Mouse (Mus musculus) left cerebral cortex, postnatal 36 days (tissue): ENCODE measurements around the gene Clec2l. TPM values are rescaled to one million over a fixed set of nuclear protein-coding genes. Genes with fewer than 3 reads are reported as not detected.
A peak's percentile ranks its signal among the peaks of the same experiment; 100 is the strongest.

Experiments used
- DNase-seq, 2 experiments: peaks; one replicate each; pipeline ENCODE4 v3.0.0; 2021 to 2022; ENCODE audit warnings: low spot score in 2 of 2, mixed read lengths in 1 of 2
- intact Hi-C: fragments of 180-260 bp; cut with DNase I; formaldehyde crosslinking; loops from one replicate; pipeline ENCODE4 v1.15.1; 2025
- total RNA-seq, 2 experiments: library from RNA; stranded (reverse); gene quantifications; 2 replicates each; pipeline ENCODE4 v1.2.3; 2021

Gene Clec2l
- total RNA-seq = 10 to 100 TPM; 74.5 to 92.6 TPM

GRCm38 (mm10) chr6:38662714-38663615, at the start of gene Clec2l:
Clec2l (plus strand) TSS chr6:38663069.
- intact Hi-C loops = loop anchor here (5.0 kb wide), 1 partner anchor 34 kb away; no protein-coding TSS in a partner anchor
- peak; percentile 51 to 73 for DNase-seq

- DNase-seq = no peak
- intact Hi-C loops = no loop called here
These were observed 40.5 kb upstream of the Clec2l start for GRCm38 (mm10) chr6:38622406-38622805.

DNA sequence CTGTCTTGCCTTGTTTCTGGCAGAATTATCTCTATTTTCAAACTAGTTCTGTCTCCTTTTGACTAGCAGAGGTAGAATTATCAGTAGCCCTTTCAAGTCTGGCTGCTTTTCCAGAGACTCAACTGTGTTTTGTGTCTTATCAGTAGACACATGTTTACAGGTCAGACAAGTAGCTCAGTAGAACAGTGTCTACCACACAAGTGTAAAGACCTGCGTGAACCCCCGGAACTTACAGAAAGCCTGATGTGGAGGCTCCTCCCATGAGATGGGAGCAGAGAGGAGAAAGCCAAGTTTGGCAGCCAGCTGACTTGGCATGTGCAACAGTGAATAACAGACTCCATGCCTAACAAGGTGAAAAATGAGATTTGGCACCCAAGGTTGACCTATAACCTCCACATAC, 39.4 kb upstream of the Clec2l start:
- intact Hi-C loops = no loop called here
- no peak for DNase-seq

DNA sequence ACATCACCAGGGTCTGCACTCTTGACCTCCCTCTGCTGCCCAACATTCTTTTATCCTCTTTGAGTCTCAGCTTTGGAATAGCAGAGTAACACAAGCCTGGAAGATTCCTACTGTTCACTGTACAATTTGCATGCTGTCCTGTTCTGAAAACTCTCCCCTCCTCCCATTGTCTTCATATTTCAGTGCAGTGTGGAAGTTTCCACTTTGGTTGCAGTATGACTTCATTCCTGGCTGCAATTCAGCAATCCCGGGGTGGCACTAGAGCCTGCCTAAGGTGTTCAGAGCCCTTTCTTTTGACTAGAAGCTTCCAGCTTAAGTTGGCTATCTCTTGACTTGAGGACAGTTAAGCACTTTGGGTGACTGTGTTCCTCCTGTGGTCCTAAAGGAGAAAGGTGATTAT, 38.4 kb upstream of the Clec2l start:
- peak in 1 of 2 experiments; percentile 17 for DNase-seq
- intact Hi-C loops = no loop called here

DNA sequence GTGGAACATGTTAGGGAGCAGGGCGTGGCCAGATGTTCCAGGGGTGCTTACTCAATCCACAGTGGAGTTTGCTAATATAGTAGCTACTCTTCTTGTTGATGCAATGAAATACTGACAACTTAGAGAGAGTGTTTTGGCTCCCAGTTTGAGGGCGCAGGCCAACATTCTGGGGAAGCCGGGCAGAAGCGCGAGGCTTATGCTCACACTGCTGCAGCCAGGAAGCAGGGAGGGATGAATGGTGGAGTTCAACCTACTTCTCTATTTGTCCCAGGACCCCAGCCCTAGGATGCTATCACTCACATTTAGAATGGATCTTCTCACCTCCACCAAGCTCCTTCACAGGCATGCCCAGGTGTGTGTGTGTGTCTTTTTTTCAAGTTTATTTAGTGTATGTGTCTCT, 36.8 kb upstream of the Clec2l start:
- peak in 1 of 2 experiments; percentile 3 for DNase-seq
- intact Hi-C loops = no loop called here

GRCm38 (mm10) chr6:38627081-38627480, 35.8 kb upstream of the Clec2l start:
- intact Hi-C loops = no loop called here
- DNase-seq = no peak

GRCm38 (mm10) chr6:38627486-38627885, 35.4 kb upstream of the Clec2l start:
- intact Hi-C loops = no loop called here
- no peak for DNase-seq

- intact Hi-C loops = no loop called here
- DNase-seq = no peak
These were observed 33.3 kb upstream of the Clec2l start for GRCm38 (mm10) chr6:38629556-38629955.

DNA sequence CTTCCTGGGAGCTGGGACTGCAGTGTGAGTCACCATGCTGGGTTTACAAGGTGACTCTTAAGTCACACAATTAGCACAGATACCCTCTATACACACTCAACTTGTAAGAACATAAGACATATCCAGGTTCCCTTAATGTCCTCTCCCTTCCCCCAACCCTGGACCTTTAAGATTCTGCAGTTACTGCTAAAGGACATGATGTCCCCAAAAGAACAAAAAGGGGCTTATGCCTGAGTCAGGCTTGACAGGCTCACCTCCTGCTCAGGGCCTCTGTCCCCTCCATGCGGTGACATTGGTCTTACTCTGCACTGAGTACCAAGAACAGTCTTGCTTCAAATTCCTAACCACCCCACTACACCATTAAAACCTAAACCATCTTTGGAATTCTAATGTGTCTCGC, 30.0 kb upstream of the Clec2l start:
- intact Hi-C loops = no loop called here
- DNase-seq = no peak

DNA sequence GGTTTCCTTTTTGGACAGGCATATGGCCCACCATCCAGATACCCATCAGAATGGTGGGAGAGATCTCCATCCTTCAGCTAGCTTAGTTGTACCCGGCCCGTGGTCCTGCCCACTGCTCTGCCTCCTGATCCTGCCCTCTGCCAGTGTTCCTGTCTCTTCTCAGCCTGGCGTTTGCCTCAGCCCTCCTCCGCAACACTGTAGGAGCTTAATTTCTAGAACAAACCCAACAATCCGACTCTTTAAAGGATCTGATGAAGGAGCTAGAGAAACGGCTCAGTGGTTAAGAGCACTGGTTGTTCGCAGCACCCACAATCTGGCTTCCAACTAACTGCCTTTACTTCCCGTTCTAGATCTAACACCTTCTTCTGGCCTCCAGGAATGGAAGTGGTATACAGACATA, 28.4 kb upstream of the Clec2l start:
- intact Hi-C loops = no loop called here
- no peak for DNase-seq

DNA sequence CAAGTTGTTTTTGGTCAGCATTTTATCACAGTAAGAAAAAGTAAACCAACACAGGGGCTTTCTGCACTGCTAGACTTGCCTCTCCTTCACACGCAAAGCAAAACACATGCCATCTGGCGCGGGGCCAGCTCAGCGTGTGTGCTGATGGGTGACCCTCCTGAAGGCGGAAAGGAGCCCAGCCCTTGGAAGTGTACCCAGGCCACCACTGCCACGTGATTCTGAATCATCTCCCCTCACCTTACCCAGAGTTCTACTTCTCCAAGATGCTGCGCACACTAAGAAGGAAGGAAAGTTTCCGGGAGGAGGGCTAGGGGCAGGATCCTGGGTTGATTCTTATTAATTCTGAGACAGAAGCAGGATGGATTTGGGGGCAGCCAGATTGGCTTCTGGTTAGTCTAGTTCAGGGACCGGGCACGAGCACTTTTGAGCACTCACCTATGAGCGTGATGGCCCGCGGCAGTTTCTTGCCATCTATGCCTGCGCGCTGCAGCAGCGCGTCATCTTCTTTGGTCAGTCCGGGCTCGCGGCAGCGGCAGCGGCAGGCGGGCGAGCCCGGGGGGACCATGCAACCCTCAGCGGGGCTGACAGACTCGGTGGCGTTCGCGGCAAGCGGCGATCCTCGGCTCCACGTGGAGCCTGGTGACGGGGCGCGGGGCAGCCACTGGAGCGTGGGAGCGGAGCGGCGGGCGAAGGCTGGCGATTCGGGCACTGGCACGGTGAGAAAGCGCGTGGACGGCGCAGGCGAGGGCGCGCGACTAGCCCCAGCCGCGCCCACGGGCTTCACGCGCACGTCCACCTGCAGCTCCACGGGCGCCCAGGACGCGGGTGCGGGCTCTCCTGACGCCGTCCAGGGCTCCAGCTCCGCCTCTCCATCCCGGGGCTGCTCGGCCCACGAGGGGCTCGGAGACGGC, 26.7 kb upstream of the Clec2l start:
- DNase-seq = peak; percentile 22 to 43
- intact Hi-C loops = no loop called here

- intact Hi-C loops = no loop called here
- DNase-seq = peak; percentile 12 to 34
These were observed 25.8 kb upstream of the Clec2l start, which contains the start of gene Klrg2 for GRCm38 (mm10) chr6:38636852-38637618. Klrg2 (minus strand) TSS chr6:38637242.

- intact Hi-C loops = no loop called here
These were observed 22.5 kb upstream of the Clec2l start for GRCm38 (mm10) chr6:38640401-38640800.

DNA sequence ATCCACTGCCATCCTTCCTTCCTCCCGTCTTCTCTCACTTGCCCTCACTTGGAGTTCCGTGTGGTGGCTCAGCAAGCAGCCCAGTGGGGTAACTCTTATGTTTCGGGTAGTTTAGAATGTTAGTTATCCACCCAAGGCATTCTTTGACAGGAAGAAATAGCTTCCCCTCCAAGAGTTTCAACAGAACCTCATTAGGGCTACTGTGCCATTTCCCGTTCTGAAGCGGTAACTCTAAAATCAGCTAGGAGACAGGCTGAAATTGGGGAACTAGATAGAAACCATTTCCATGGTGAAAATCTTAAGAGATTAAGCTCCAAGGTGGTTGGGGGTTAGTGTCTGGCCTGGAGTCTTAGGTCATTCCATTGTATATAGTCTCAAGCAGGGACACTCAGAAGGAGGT, 21.6 kb upstream of the Clec2l start:
- intact Hi-C loops = no loop called here
- no peak for DNase-seq

More at GRCm38 (mm10) chr6:38640401-38640800, 22.5 kb upstream of the Clec2l start:
- DNase-seq = no peak

GRCm38 (mm10) chr6:38641645-38642044, 21.2 kb upstream of the Clec2l start:
- intact Hi-C loops = no loop called here
- no peak for DNase-seq

DNA sequence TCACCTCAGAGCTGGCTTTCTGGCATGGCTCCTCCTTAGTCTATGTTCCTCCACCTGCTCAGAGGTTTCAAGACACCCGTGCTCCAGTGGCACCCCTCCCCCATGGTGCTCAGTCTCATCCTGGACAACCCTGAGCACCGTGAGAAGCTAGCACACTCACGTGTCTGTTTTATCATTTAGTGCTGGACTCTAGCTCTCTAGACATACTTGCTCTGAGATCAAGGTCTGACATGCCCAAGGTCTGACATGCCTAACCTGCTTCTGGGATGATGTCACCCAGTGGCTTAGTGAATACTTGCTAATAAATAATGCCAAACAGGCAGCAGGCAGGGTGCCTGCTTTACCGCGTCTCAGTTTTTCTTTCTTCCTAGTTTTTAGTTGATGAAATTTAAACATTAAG, 20.3 kb upstream of the Clec2l start:
- no peak for DNase-seq
- intact Hi-C loops = no loop called here

- intact Hi-C loops = no loop called here
- DNase-seq = no peak
These were observed 19.8 kb upstream of the Clec2l start for GRCm38 (mm10) chr6:38643039-38643438.

DNA sequence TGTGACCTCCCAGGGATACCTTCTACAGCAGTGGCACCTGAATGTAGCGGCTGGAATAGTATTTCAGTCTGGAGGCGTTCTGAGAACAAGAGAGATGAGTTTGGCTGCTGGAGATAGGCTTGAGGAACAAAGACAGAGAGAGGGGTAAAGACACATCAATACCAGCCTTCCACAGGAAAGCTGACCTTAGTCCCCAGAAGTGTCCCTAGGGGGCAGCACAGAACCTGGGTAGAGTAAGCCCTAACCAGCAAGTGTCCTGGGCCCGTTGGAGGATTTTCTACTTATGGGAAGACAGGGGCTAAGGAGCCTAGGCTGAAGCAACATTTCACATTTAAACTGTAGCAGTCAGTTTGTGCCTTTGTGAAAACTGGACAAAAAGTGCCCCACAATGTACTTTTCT, 13.3 kb upstream of the Clec2l start:
- intact Hi-C loops = no loop called here
- no peak for DNase-seq

DNA sequence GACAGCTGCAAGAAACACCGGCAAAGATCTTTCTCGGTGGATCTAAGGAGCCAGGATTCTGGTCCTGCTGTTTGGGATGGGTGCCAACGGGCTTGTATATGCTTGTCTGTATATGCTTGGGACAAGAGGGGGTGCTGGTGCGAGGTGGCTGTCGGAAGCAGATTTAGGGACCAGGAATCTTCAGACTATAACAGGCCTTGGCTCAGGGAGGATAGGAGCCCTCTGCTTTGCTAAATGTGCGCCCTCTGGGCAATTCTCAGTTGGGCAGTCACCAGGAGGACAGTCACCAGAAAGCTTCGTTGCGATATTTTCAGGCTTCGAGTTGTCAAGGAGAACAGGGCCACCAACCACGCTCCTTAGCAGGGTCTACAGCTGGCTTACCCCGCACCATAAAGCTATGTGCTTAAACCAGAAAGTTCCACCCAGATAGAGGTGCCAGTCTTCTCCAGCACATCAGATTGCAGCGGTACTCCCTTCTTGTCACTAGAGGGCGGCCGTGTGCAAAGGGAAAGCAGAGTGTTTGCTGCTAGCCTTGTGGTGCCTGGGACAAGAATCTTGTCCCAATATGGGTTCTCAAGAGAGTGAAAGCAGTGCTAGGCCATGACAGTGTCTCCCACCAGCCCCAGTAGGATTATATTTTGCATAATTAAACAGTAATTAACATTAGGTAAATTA, 12.5 kb upstream of the Clec2l start:
- intact Hi-C loops = loop anchor here (2.0 to 10.0 kb wide), 3 partner anchors 44 to 417 kb away; no protein-coding TSS in a partner anchor

More for the DNA sequence above, 12.5 kb upstream of the Clec2l start:
- peak; percentile 51 to 61 for DNase-seq
